In genomic region chr13:72365534-72366271, GRCm38 (mm10) we compare ENCODE assay signal across 13 mouse cellular contexts.
A peak's percentile ranks its signal among the peaks of the same experiment; 100 is the strongest.
DNase-seq lines count a peak whose midpoint lies in the region; ATAC-seq lines count a peak whose summit lies in the region.
"Had no signal": no experiment of that assay in that cellular context is flagged by ENCODE, and none has a peak within 500 bp of the region (broad histone marks: within the 10 kb centered on the region; RNA-seq: fewer than 3 reads in every experiment).

No protein-coding gene starts in this region.

- H3K36me3 ChIP-seq in forebrain, embryonic 10.5 days (replicated peaks), result no peaks in the 10 kb centered on the region
- no peaks in the 10 kb centered on the region for H3K36me3 ChIP-seq in hindbrain, embryonic 15.5 days
- H3K36me3 ChIP-seq in neural tube, embryonic 11.5 days (ENCODE audit: control insufficient read depth, insufficient read depth, low read length), result no peaks in the 10 kb centered on the region

- H3K27me3 ChIP-seq in forebrain, embryonic 10.5 days (ENCODE audit: poor library complexity, severe bottlenecking), result peaks cover 97% of the 10 kb centered on the region
- peaks cover 20% of the 10 kb centered on the region for H3K27me3 ChIP-seq in hindbrain, embryonic 15.5 days
- H3K27me3 ChIP-seq in neural tube, embryonic 11.5 days (ENCODE audit: control insufficient read depth, insufficient read depth, low read length), result peaks cover 3% of the 10 kb centered on the region; the same call in 1 of the 2 replicates

- peak; percentile 58 to 72 for DNase-seq in kidney, postnatal 4 days
- DNase-seq in kidney, adult 9 months, result no peak
- DNase-seq in forebrain, embryonic 10.5 days (ENCODE audit: extremely low spot score, low spot score), result peak; percentile 43
- DNase-seq in neural tube, embryonic 11.5 days (ENCODE audit: low spot score), result peak; percentile 69
- no peak for DNase-seq in layer of hippocampus, adult 18-20 months (ENCODE audit: low spot score in 2 of 2)
- DNase-seq in layer of hippocampus, adult 8-10 months (ENCODE audit: low spot score in 2 of 2), result no peak
- DNase-seq in gastrocnemius, postnatal 36 days, result no peak
- DNase-seq: kidney, adult 8-10 months; right cerebral cortex, postnatal 25 days; thymus, postnatal 14 days had no signal

- WGBS in forebrain, embryonic 10.5 days, result 19% methylated on average over 24 of the region's 24 CpGs
- WGBS in hindbrain, embryonic 15.5 days, result 11% methylated on average over 24 of the region's 24 CpGs
- WGBS in neural tube, embryonic 11.5 days, result 12% methylated on average over 24 of the region's 24 CpGs

- no peaks in the 10 kb centered on the region for H3K9me3 ChIP-seq in forebrain, embryonic 10.5 days
- no peaks in the 10 kb centered on the region for H3K9me3 ChIP-seq in hindbrain, embryonic 15.5 days
- H3K9me3 ChIP-seq in neural tube, embryonic 11.5 days (ENCODE audit: control insufficient read depth, low read length), result no peaks in the 10 kb centered on the region

- ATAC-seq in hindbrain, embryonic 15.5 days (ENCODE audit: low FRiP score, low read depth), result peak; percentile 87
- ATAC-seq in neural tube, embryonic 11.5 days (ENCODE audit: insufficient read depth, low FRiP score, low TSS enrichment), result peak; percentile 76
- ATAC-seq: lung, postnatal 0 days had no signal

- peaks cover 31% of the 10 kb centered on the region for H3K4me1 ChIP-seq in forebrain, embryonic 10.5 days
- peaks cover 14% of the 10 kb centered on the region for H3K4me1 ChIP-seq in hindbrain, embryonic 15.5 days (replicated peaks)
- H3K4me1 ChIP-seq in neural tube, embryonic 11.5 days (ENCODE audit: control insufficient read depth, insufficient read depth, low read length), result 0 out of 2 replicates have a peak, but pooled peaks cover 3% of the 10 kb centered on the region

- H3K9ac ChIP-seq in hindbrain, embryonic 15.5 days, result no peak overlapping the region
- no peak overlapping the region for H3K9ac ChIP-seq in neural tube, embryonic 11.5 days (ENCODE audit: low read length)

- H3K4me2 ChIP-seq in hindbrain, embryonic 15.5 days, result peak overlapping the region; percentile 55
- peak overlapping the region; percentile 28 for H3K4me2 ChIP-seq in neural tube, embryonic 11.5 days (ENCODE audit: low read depth)

- intact Hi-C loops in gastrocnemius, postnatal 36 days (cut with DNase I), result no loop called here

- H3K4me3 ChIP-seq in forebrain, embryonic 10.5 days, result peak overlapping the region; percentile 26
- 0 out of 2 replicates have a peak overlapping the region, but pooled peaks have one; percentile 8 for H3K4me3 ChIP-seq in hindbrain, embryonic 15.5 days
- H3K4me3 ChIP-seq in neural tube, embryonic 11.5 days (ENCODE audit: low read depth, low read length), result no peak overlapping the region
- H3K4me3 ChIP-seq: erythroblast, embryonic 14.5 days had no signal

- peak overlapping the region; percentile 37; the same call in 1 of the 2 replicates for H3K27ac ChIP-seq in forebrain, embryonic 10.5 days
- no peak overlapping the region for H3K27ac ChIP-seq in hindbrain, embryonic 15.5 days (replicated peaks)
- H3K27ac ChIP-seq in neural tube, embryonic 11.5 days (ENCODE audit: low read depth, low read length), result no peak overlapping the region

Comparison
In these comparisons a context has a peak if more than half of its experiments do, and no peak if none do; other contexts are left out.
1. DNase-seq: peak in kidney, postnatal 4 days (2 of 2), forebrain, embryonic 10.5 days (single experiment) and neural tube, embryonic 11.5 days (single experiment); none in kidney, adult 9 months (single experiment), layer of hippocampus, adult 18-20 months (0 of 2), layer of hippocampus, adult 8-10 months (0 of 2) and gastrocnemius, postnatal 36 days (0 of 2).